Mouse (Mus musculus): ENCODE measurements at regions not wholly inside any gene's neighbourhood (a gene's known extent, or its start where the extent isn't known, plus 50 kb on each side); places are given as distances from the start of the nearest gene placed in this dataset.

DNA sequence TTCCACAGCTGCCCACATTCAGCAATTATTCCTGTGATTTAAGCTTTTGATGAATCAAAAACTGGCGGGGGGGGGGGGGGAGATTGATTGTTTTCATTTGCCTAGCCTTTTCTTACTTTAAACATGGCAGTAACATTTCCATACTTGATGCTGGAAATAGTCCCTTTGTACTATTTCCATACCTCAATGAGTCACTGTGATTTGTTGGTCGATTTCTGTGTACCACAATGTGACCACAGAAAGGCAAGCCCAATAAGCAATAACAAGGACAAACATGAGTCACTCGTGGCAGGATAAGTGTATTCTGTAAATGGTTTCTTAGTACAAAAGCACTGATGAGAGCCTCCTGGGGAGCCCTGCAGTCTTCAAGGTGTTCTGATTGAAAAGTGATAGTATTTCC, 121.8 kb upstream of the Pirt start:
- H3K4me2 ChIP-seq (ENCODE audit: low read length), result no peak overlapping the region
- TF ChIP-seq CTCF (IDR thresholded peaks at IDR 0.05; ENCODE audit: low read depth), result no peak
- ATAC-seq (replicated peaks; ENCODE audit: low FRiP score, low read depth) (no peak), DNase-seq (ENCODE audit: low spot score) (no peak)
- H3K4me3 ChIP-seq (replicated peaks; ENCODE audit: low read depth, low read length), result no peak overlapping the region
- H3K27ac ChIP-seq, result no peak overlapping the region
- no peak overlapping the region for H3K9ac ChIP-seq (ENCODE audit: low read depth, low read length)
- H3K36me3 ChIP-seq (ENCODE audit: insufficient read depth, low read length), result no peaks in the 10 kb centered on the region
- H3K27me3 ChIP-seq (ENCODE audit: insufficient read depth, low read length), result no peaks in the 10 kb centered on the region
- no peaks in the 10 kb centered on the region for H3K9me3 ChIP-seq (replicated peaks; ENCODE audit: low read length)
- 58% methylated on average over 3 of the region's 3 CpGs for WGBS
- no peaks in the 10 kb centered on the region for H3K4me1 ChIP-seq (replicated peaks; ENCODE audit: insufficient read depth, low read length)

DNA sequence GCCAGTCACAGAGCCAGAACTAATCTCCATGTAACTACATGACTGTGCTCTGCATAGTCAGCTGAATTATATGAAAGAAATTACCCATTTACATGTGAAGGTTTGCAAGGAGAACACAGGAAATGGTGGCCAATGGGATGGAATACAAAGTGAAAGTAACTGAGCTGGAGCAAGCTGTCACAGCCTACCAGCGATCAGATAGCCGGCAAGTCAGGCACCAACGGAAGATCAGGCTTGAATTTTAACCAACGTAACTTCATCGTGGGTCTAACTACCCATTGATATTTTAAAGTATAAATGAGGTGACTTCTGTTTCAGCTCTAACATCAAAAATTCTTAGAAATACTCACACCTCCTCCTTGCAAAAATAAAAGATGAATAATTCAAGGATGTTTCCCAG, 104.9 kb upstream of the Pirt start:
- no peaks in the 10 kb centered on the region for H3K36me3 ChIP-seq (ENCODE audit: insufficient read depth, low read length)
- no peak for TF ChIP-seq CTCF (IDR thresholded peaks at IDR 0.05; ENCODE audit: low read depth)
- no peak for ATAC-seq (replicated peaks; ENCODE audit: low FRiP score, low read depth)
- no peak overlapping the region for H3K4me2 ChIP-seq (ENCODE audit: low read length)
- no peak overlapping the region for H3K27ac ChIP-seq
- no peaks in the 10 kb centered on the region for H3K27me3 ChIP-seq (ENCODE audit: insufficient read depth, low read length)
- H3K4me3 ChIP-seq (replicated peaks; ENCODE audit: low read depth, low read length), result no peak overlapping the region
- H3K4me1 ChIP-seq (replicated peaks; ENCODE audit: insufficient read depth, low read length), result no peaks in the 10 kb centered on the region
- H3K9ac ChIP-seq (ENCODE audit: low read depth, low read length), result no peak overlapping the region
- DNase-seq (ENCODE audit: low spot score), result no peak
- H3K9me3 ChIP-seq (replicated peaks; ENCODE audit: low read length), result no peaks in the 10 kb centered on the region
- 81% methylated on average over 5 of the region's 5 CpGs for WGBS

DNA sequence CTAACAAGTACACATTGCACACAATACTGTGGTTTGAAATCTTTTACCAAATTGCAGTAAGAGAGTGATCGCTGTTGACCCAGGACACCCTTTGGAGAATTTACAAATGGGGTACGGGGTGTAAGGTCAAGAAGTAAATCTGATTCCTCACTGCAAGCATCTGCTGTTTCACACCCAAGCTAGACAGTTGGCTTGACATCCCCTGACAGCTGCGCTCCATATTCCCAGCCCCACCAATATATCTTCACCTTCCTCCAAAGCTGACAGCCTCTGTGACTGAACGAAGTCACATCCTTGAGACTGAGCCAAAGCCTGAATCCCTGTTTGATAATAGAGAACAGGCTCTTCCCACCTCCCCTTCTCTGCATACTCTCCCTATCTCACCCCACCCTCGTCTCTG, 98.5 kb upstream of the Pirt start:
- no peak for TF ChIP-seq CTCF (IDR thresholded peaks at IDR 0.05; ENCODE audit: low read depth)
- H3K4me1 ChIP-seq (replicated peaks; ENCODE audit: insufficient read depth, low read length), result no peaks in the 10 kb centered on the region
- no peak overlapping the region for H3K9ac ChIP-seq (ENCODE audit: low read depth, low read length)
- DNase-seq (ENCODE audit: low spot score) (no peak), ATAC-seq (replicated peaks; ENCODE audit: low FRiP score, low read depth) (no peak)
- H3K36me3 ChIP-seq (ENCODE audit: insufficient read depth, low read length), result no peaks in the 10 kb centered on the region
- H3K27ac ChIP-seq, result no peak overlapping the region
- H3K4me2 ChIP-seq (ENCODE audit: low read length), result no peak overlapping the region
- H3K9me3 ChIP-seq (replicated peaks; ENCODE audit: low read length), result no peaks in the 10 kb centered on the region
- no peaks in the 10 kb centered on the region for H3K27me3 ChIP-seq (ENCODE audit: insufficient read depth, low read length)
- WGBS, result 57% methylated on average over 5 of the region's 5 CpGs
- no peak overlapping the region for H3K4me3 ChIP-seq (replicated peaks; ENCODE audit: low read depth, low read length)

DNA sequence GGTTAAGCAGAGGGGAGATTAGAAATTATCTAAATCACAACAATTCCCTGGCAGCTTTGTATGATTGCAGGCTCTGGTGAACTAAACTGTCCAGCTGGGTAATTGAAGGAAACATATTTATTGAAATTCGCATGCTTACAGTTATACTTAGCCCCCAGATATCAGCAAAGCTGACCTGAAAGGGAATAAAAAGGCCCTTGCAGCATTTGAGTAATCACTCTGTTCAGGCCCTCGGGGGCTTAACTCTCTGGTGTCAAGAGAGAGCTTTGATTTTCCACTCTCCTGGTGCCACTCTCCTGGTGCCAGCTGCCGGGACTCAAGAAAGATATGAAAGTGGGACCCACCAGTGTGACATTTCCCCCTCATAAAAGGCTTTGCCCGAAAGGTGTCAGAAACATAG, 98.0 kb upstream of the Pirt start:
- Histone ChIP-seq H3K4me2 (ENCODE audit: low read length) (no peak overlapping the region), H3K27ac (no peak overlapping the region), H3K27me3 (ENCODE audit: insufficient read depth, low read length) (no peaks in the 10 kb centered on the region), H3K9ac (ENCODE audit: low read depth, low read length) (no peak overlapping the region), H3K4me1 (replicated peaks; ENCODE audit: insufficient read depth, low read length) (no peaks in the 10 kb centered on the region), H3K4me3 (replicated peaks; ENCODE audit: low read depth, low read length) (no peak overlapping the region), H3K36me3 (ENCODE audit: insufficient read depth, low read length) (no peaks in the 10 kb centered on the region), H3K9me3 (replicated peaks; ENCODE audit: low read length) (no peaks in the 10 kb centered on the region)
- DNase-seq (ENCODE audit: low spot score) (peak; percentile 14), ATAC-seq (replicated peaks; ENCODE audit: low FRiP score, low read depth) (no peak)
- no peak for TF ChIP-seq CTCF (IDR thresholded peaks at IDR 0.05; ENCODE audit: low read depth)
- WGBS, result 32% methylated on average over 4 of the region's 4 CpGs

DNA sequence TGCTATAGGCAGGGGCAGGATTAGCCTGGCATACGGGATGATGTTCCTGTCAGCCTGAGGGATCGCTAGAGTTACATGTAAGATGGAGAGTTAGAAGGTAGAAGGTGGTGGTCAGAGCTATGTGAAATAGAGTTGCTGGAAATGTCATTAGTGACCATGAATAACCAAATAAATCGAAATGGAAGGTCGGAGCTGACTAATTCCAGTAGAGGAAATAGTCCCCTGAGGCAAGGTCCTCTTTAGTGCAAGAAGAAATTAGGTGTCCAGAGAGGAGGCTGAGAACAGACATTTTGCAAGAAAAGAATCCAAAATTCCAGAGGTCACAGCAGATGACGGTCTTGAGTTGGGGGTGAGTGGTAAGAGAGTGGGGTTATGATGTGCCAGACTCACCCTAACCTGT, 75.9 kb upstream of the Pirt start:
- no peaks in the 10 kb centered on the region for H3K4me1 ChIP-seq (replicated peaks; ENCODE audit: insufficient read depth, low read length)
- no peak overlapping the region for H3K4me3 ChIP-seq (replicated peaks; ENCODE audit: low read depth, low read length)
- no peak for TF ChIP-seq CTCF (IDR thresholded peaks at IDR 0.05; ENCODE audit: low read depth)
- no peak overlapping the region for H3K27ac ChIP-seq
- DNase-seq (ENCODE audit: low spot score) (no peak), ATAC-seq (replicated peaks; ENCODE audit: low FRiP score, low read depth) (no peak)
- H3K9ac ChIP-seq (ENCODE audit: low read depth, low read length), result no peak overlapping the region
- H3K36me3 ChIP-seq (ENCODE audit: insufficient read depth, low read length), result no peaks in the 10 kb centered on the region
- H3K27me3 ChIP-seq (ENCODE audit: insufficient read depth, low read length), result no peaks in the 10 kb centered on the region
- WGBS, result 82% methylated on average over 5 of the region's 5 CpGs
- H3K9me3 ChIP-seq (replicated peaks; ENCODE audit: low read length), result no peaks in the 10 kb centered on the region
- no peak overlapping the region for H3K4me2 ChIP-seq (ENCODE audit: low read length)

DNA sequence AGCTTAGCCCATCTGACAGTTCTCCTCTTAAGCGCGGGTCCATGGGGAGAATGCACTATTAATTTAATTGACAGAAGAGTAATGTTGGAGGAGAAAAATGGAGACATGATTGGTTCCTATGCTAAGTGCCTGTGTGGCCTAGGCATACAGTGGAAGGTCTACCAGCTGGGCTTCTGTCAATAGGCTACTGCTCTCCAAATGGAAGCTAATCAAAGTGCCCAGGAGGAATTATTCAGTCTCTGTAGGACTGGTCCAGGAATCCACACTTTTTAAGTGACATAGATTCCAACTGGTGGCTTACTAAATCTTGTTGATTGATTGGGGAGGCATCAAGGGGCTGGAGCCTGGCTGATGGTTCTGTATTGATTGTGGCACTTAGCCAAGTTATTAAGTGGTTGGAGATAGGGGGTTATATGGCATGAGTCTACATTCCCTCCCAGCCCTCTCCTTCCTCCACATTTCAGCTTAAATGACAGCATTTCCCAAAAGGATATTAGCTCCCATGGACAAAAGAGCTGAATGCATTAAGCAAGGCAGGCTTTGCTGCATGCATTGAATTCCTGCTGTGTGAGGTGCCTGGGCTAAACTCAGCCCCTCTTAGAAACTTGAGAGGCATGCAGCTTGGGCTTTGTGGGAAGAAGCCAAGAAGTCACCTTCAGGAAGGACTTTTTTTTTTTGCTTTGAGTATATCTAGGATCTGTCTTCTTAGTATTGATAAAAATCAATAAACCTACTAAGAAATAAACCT, 75.0 kb upstream of the Pirt start:
- WGBS, result 79% methylated on average over 2 of the region's 2 CpGs
- no peak overlapping the region for H3K27ac ChIP-seq
- H3K4me1 ChIP-seq (replicated peaks; ENCODE audit: insufficient read depth, low read length), result no peaks in the 10 kb centered on the region
- ATAC-seq (replicated peaks; ENCODE audit: low FRiP score, low read depth) (no peak), DNase-seq (ENCODE audit: low spot score) (no peak)
- H3K27me3 ChIP-seq (ENCODE audit: insufficient read depth, low read length), result no peaks in the 10 kb centered on the region
- no peak overlapping the region for H3K9ac ChIP-seq (ENCODE audit: low read depth, low read length)
- no peaks in the 10 kb centered on the region for H3K36me3 ChIP-seq (ENCODE audit: insufficient read depth, low read length)
- H3K4me3 ChIP-seq (replicated peaks; ENCODE audit: low read depth, low read length), result no peak overlapping the region
- H3K9me3 ChIP-seq (replicated peaks; ENCODE audit: low read length), result no peaks in the 10 kb centered on the region
- no peak overlapping the region for H3K4me2 ChIP-seq (ENCODE audit: low read length)
- TF ChIP-seq CTCF (IDR thresholded peaks at IDR 0.05; ENCODE audit: low read depth), result no peak

DNA sequence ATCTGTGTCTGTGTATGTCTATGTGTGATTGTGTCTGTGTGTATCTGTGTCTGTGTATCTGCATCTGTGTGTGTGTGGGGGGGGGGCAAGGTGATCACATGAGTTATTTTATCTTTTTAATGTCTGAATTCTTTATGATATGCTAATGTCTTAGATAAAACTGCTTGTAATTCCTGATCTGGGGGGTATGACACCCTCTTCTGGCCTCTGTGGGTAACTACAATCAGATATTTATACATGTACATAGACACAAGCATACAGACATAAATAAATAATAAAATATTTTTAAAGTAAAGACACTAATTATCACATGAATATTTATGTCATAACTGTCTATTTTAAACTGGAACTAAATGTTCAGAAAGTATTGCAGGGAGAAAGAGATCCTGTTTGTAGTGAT, 66.5 kb upstream of the Pirt start:
- ATAC-seq (replicated peaks; ENCODE audit: low FRiP score, low read depth) (no peak), DNase-seq (ENCODE audit: low spot score) (no peak)
- Histone ChIP-seq H3K4me1 (replicated peaks; ENCODE audit: insufficient read depth, low read length) (no peaks in the 10 kb centered on the region), H3K27me3 (ENCODE audit: insufficient read depth, low read length) (no peaks in the 10 kb centered on the region), H3K4me3 (replicated peaks; ENCODE audit: low read depth, low read length) (no peak overlapping the region), H3K36me3 (ENCODE audit: insufficient read depth, low read length) (no peaks in the 10 kb centered on the region), H3K4me2 (ENCODE audit: low read length) (no peak overlapping the region), H3K9me3 (replicated peaks; ENCODE audit: low read length) (no peaks in the 10 kb centered on the region; the same call in 1 of the 2 replicates), H3K27ac (no peak overlapping the region), H3K9ac (ENCODE audit: low read depth, low read length) (no peak overlapping the region)
- peak; percentile 48 for TF ChIP-seq CTCF (IDR thresholded peaks at IDR 0.05; ENCODE audit: low read depth)
